Mouse (Mus musculus): ENCODE data around the gene Wwox.

Wwox gene

DNA sequence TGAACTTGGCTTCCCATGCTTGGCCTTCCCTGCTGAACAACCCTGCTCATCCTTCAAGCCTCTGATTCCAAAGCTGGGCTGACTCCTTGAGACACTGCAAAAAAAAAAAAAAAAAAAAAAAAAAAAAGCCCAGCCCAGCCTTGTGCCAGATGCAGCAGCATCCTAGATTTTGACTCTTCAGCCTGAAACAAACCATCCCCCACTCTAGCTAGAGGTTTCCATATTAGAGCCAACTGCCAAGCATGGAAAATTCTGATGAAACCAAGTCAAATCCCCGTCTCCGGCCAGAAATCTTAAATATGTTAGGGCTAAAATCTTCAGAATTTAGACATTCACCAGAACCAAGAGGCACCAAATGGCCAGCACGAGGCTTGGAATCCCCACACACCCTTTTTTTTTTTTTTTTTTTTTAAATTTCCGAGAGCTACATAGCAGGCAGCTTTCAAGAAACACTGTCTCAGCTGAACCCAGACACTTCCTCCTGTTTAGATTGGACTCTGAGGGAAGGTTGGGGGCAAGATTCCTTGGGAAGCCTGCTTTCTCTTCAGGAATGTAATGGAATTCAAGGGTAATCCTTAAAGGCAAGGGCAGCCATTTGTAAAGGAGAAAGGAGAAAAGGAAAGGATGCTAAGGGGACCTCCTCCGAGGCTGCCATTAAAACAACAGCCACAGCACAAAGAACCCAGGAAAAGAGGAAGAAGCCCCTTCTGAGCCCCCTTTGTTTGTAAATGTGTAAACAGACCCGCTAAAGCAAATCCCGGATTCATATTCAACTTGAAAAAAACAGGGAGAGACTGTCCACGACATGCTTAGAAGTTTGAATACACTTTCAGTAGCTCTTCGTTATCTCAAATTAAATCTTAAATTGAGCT lies 570.7 kb downstream of the Wwox start:
- DNase-seq (ENCODE audit: inconsistent ontology term), result no peak

- no peak for DNase-seq (ENCODE audit: inconsistent ontology term)
Measured at GRCm38 (mm10) chr8:115010769-115011073, 571.3 kb downstream of the Wwox start.

DNA sequence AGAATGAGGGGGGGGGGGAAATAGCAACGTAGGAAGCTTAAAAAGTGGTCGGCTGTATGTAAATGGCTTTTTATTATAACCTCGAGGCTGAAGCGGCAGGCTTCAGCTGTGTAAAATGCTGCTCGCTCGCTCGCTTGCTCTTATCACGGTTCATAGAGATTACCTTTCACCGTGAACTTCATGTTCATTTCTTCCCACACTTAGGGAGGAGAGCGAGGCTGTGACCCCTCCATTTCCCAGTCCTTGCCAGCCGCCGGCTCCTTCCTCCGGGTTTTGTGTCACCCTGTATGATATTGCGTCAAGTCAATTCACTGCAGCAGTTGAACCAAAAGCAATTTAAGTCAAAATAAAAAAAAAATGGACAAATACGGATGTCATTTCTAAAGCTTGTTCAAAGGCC lies 580.2 kb downstream of the Wwox start:
- no peak for DNase-seq (ENCODE audit: inconsistent ontology term)

DNA sequence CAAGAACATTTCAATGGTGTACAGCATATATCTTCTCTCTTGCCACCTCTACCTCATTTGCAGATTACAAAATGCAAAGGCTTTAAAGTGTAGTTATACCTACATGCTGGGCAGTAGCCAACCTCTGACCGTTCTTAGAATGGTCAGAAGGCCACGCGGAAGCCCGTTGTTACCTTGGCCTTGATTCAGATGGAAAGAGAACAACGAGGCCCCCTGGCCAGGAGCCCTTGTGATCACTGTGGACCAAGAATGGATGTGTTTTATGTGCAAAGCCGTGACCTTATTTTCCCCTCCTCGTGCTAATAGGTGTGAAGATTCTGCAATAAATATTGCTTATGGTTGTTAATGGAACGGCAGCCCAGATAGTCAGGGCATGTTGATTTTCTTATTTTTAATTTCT lies 582.3 kb downstream of the Wwox start:
- no peak for DNase-seq (ENCODE audit: inconsistent ontology term)

- DNase-seq (ENCODE audit: inconsistent ontology term), result no peak
Measured at GRCm38 (mm10) chr8:115024062-115024461, 584.6 kb downstream of the Wwox start.

DNA sequence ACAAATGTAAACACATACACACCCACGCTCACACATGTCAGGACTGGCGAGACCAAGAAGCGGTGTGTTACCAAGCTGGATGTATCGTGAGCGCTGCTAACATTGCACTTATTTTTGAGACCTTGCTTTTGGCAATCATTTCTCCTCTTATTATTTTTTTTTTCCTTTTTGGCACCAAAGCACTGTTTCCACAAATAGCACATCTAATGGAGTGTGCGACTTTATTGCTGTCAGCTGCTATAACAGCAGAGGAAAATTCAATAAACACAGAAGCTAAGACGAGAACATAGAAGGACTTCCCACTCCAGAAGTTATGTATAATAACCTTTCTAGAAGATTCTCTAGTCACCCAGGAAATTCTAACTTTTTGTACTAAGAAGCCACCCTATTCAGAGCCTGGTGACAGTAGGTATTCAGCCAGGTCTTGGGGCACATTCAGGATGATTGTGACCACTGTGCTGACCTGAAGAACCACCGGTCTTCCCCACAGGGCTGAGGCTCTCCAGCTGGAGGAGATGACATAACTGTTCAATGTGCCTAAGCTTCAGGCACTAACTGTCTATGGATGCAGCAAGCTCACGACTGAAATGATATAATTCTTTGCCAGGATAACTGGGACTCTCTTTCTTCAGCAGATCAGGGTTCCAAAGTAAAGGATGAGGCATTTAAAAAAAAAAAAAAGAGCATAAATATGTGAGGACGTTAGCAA lies 586.1 kb downstream of the Wwox start:
- DNase-seq (ENCODE audit: inconsistent ontology term), result no peak

- no peak for DNase-seq (ENCODE audit: inconsistent ontology term)
Measured at GRCm38 (mm10) chr8:115026201-115026600, 586.7 kb downstream of the Wwox start.

DNA sequence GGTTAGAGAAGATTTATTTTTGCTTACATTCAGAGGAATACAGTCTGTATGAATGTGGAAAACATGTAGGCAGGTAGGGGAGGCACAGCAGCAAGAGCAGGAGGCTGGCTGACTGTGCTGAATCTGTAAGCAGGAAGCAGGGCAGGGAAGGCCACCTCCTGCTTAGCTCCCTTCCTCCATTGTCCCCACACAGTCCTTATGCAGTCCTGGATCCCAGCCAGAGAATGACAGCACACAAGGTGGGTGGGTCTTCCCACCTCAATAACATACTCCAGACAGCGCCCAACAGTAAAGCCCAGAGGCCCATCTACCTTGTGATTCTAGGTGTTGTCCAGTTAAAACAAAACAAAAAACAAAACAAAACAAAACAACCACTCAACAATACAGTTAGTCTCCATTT lies 593.7 kb downstream of the Wwox start:
- DNase-seq (ENCODE audit: inconsistent ontology term), result no peak

DNA sequence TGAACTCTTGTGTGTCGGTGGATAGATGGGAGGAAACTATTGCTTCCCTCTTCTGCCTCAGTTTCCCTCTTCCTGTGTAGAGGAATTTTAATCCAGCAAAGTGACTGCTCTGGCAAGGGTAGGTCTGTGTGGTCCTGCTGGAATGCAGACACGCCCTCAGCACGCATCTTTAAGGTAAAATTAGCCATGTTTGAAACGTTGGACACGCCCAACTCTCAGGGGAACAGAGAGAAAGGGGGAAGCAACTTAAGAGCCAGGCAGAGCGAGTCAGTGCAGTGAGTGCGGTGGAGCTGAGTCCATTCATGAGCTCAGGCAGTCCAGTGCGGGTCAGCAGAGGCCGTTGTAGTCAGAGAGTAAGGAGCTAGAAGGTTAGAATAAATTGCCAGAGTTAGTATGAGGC lies 596.6 kb downstream of the Wwox start:
- DNase-seq (ENCODE audit: inconsistent ontology term), result no peak

- DNase-seq (ENCODE audit: inconsistent ontology term), result peak; percentile 72
Measured at GRCm38 (mm10) chr8:115038426-115038825, 599.0 kb downstream of the Wwox start.

DNA sequence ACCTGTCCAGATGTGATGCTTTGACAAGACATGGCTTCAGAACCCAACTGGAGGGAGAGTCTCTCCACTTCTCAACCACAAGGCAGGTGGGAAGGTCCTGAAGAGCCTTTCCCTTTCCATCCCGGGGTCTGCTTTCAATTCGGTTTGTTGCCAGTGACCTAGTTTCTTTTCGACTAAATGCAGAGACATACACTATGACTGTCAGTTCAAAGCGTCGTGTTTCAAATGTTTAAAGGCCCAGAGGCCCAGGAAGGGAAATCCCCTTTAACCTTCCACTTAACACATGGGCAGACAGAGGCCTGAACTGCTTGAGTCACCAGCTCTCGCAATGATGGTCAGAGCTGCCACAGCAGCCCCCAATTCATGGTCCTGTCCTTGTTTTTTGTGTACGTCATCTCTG lies 606.3 kb downstream of the Wwox start:
- no peak for DNase-seq (ENCODE audit: inconsistent ontology term)

DNA sequence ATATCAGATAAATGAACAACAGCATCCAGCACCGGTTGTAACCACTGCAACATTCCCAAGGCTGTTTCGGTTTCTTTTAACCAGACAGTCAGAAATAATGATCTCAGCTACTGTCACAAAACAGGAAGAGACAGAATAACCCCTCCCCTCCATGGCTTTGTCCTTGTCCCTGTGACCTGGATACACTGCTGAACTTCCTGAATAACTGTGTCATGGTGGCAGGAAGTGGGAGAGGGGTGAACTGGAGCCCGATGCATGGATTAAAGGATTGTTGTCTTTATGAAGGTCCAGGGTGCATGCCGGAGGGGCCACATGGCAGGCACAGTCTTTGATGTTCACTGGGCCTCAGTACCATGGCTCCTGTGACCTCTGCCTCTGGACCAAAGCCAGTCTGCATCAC lies 607.0 kb downstream of the Wwox start:
- peak; percentile 57 for DNase-seq (ENCODE audit: inconsistent ontology term)

DNA sequence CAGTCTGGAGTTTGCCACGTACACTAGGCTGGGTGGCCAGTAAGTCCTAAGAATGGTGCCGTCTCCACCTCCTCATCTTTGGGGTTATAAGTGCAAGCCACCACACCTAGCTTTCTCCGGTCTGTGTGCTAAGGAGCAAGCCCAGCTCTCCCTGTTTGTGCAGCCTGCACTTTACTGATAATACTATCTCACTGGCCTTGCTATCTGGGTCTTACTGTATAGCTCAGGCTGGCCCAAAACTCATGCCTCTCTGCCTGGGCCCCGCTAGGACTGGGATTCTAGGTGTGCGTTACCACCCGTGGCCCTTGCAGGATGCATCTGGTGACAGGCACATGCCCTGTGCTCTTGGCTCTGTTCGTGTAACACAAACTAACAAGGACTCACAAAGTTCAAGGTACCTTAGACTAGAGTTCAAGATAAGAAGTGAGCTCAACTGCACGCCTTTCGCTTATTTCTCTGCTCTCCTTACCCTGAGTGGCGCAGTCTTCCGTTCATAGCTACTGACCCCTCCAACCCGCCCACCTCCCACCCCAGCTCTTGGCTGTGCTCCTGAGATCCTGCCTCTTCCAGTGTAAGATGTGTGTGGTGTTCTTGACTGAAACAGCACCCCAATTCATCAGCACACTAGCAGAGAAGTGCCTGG lies 618.9 kb downstream of the Wwox start:
- no peak for DNase-seq (ENCODE audit: inconsistent ontology term)

DNA sequence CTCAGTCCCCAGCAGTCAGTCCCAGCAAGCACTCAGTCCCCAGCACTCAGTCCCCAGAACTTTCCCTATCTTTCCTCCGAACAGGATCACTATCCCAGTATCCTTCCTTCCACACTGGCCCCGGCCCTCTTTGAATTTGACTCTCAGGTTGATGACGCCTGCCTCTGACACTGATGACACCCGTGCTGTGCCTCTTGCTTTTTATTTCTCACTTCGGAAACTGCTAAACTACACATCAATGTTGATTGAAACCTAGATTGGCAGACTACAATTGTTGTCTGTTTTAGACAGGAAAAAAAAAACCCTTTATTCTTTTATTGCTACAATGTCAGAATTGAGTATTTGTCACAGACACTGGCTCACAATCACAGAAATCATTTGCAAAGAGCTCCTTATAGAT lies 624.2 kb downstream of the Wwox start:
- no peak for DNase-seq (ENCODE audit: inconsistent ontology term)

- DNase-seq (ENCODE audit: inconsistent ontology term), result no peak
Measured at GRCm38 (mm10) chr8:115064691-115065090, 625.2 kb downstream of the Wwox start.

DNA sequence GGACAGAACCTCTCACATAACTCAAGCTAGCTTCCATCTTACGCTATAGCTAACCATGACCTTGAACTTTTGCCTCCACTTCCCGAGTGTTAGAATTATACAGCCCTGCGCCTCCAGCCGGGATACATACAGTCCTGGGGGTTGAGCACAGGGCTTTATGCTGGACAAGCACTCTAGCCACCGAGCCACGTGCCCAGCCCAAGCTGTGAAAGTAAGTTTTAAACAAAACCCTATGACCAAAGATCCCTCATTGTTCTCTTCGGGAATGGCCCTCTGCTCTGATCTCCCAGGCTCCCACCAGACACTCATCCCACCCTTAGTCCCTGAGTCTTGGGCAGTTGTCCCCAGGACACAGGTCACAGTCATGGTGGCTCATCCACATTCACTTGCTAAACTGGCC lies 625.9 kb downstream of the Wwox start:
- no peak for DNase-seq (ENCODE audit: inconsistent ontology term)

DNA sequence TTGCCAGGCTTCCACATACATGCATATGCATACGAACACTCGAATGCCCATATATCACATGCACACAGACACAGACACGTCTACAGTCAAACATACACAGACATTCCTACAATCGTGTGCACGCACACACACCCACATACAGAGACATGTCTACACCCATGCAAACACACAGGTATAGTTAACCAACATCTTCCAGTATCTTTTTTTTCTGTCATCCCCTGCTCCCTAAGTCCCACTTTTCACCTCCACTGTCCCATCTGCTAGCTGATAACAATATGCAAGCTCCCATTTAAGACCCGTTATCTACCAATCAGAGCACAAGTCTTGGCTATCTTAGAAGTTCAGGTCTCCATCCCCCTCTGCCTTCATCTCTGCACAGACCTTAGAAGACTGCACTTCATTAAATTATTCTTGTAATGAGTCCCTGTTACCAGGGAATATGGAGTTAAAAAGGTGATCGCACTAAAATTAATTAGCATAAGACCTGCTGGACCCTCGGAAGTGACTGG lies 627.1 kb downstream of the Wwox start:
- no peak for DNase-seq (ENCODE audit: inconsistent ontology term)

DNA sequence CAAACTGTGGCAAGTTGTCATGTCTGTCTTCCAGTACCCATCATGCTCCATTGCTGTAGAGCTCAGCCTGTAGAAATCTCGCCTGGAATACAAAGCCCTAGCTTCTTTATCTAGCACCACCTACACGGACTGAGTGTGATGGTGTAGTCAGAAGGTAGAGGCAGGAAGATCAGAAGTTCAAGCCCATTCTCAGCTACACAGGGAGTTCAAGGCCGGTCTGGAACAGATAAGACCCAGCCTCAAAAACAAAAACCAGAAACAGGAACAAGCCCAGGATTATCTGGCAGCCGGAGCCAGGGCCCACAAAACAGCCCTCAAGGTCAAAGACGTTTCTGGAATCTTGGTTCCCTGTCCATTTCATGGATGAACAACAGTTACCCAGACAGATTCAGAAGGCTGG lies 629.3 kb downstream of the Wwox start:
- no peak for DNase-seq (ENCODE audit: inconsistent ontology term)

- no peak for DNase-seq (ENCODE audit: inconsistent ontology term)
Measured at GRCm38 (mm10) chr8:115070225-115070624, 630.8 kb downstream of the Wwox start.

DNA sequence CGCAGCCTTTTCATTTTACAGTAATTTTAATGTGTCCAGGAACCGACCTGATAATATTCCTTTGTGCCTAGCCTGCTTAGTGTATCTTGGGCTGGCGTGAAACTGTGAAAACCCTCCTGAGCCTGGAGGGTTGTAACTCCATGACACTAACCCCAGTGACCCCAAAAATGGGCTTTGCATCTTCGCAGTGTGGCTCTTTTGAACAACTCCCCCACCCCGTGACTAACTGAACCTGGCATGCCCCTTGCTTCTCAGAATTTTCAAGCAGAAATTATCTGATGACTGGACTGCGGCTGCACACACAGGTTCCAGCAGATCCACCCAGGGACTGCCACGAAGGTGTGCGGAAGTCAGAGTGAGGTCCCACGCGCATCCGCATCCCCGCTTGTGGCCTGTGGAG lies 631.8 kb downstream of the Wwox start:
- DNase-seq (ENCODE audit: inconsistent ontology term), result no peak

DNA sequence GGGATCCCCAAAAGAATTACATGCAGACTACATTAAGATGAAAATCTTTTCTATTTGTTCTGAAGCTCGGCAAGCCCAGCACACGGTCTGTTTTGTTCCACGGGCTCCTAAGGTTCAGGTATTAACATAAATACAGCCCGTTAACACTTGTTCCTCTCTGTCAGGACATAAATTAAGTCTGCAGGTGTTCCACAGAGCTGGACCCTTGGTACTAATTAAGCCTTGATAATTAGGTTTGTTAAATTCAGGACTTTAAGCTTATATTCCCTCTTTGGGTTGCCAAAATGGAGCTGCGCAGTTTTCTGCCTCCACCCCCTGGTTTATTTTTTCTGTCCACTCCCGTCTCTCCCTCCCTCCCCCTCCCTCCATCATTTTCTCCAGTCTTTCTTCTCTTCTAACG lies 638.8 kb downstream of the Wwox start:
- DNase-seq (ENCODE audit: inconsistent ontology term), result no peak

- peak; percentile 87 for DNase-seq (ENCODE audit: inconsistent ontology term)
Measured at GRCm38 (mm10) chr8:115081302-115082207, 642.1 kb downstream of the Wwox start.
